Mouse (Mus musculus) Patski (cell line): ENCODE data around the gene Gm33543. TPM values are rescaled to one million over a fixed set of nuclear protein-coding genes. Genes with fewer than 3 reads are reported as not detected.

Experiments used
- ATAC-seq: fragments of 100-300 bp; one replicate; pipeline ENCODE4 v1.8.0; 2021
- CTCF ChIA-PET: fragments of 350-600 bp; sonication (Branson Sonifier 250); formaldehyde crosslinking; loops from one replicate; lab custom pipeline; 2022; ENCODE audit warnings: inconsistent platforms; lab: Charles Lee
- POLR2A ChIA-PET: fragments of 350-600 bp; sonication (Branson Sonifier 250); formaldehyde crosslinking; loops from one replicate; lab custom pipeline; 2022; ENCODE audit warnings: antibody characterized with exemption, inconsistent platforms; lab: Charles Lee
- DNase-seq: peaks from one replicate; pipeline ENCODE4 v3.0.0-alpha.2; 2011; ENCODE audit warnings: low read depth, low spot score
- H3K27me3 ChIP-seq: fragments of 371-371 bp; one replicate; pipeline ENCODE4 v1.5.1; 2021
- CTCF ChIP-seq: fragments of 100-300 bp; IDR thresholded peaks from one replicate; pipeline ENCODE4 v1.5.1; 2021
- in situ Hi-C: fragments of 300-500 bp; cut with MboI; formaldehyde crosslinking; loops from 3 replicates; pipeline ENCODE4 v1.11.1; 2018; ENCODE audit warnings: low pct_unique_long_range_greater_than_20kb, mixed read lengths
- polyA plus RNA-seq: library from polyadenylated mRNA; unstranded; gene quantifications from one replicate; pipeline ENCODE4 v1.2.3, GENCODE M21; 2021

Gm33543 gene
- polyA plus RNA-seq, 1 experiment from 2014 or later: not detected

- POLR2A ChIA-PET: interaction anchor here (0.6 kb wide), 1 partner anchor 36 kb away, joined by 3 read pairs; no protein-coding TSS in a partner anchor
- in situ Hi-C loops: no loop called here
- CTCF ChIA-PET: interaction anchor here (0.9 to 1.1 kb wide), 2 partner anchors 10 to 11 kb away, joined by 3 read pairs; no protein-coding TSS in a partner anchor
- no peak for TF ChIP-seq CTCF
- ATAC-seq: no peak
- no peaks in the 10 kb centered on the region for H3K27me3 ChIP-seq
- no peak for DNase-seq
Measured at GRCm38 (mm10) chr10:95836530-95837264, 6.0 kb downstream of the Gm33543 start.

- no peak for TF ChIP-seq CTCF
- ATAC-seq (no peak), DNase-seq (no peak)
- in situ Hi-C loops: no loop called here
- ChIA-PET CTCF (no interaction called here), POLR2A (no interaction called here)
- no peaks in the 10 kb centered on the region for H3K27me3 ChIP-seq
Measured at GRCm38 (mm10) chr10:95830891-95831290, 11.8 kb downstream of the Gm33543 start.

GRCm38 (mm10) chr10:95829471-95829870 is 13.3 kb downstream of the Gm33543 start:
- no peak for ATAC-seq
- H3K27me3 ChIP-seq: no peaks in the 10 kb centered on the region
- ChIA-PET CTCF (interaction anchor here (1.3 kb wide), 1 partner anchor 12 kb away, joined by 3 read pairs; no protein-coding TSS in a partner anchor), POLR2A (no interaction called here)
- DNase-seq: no peak
- no peak for TF ChIP-seq CTCF
- in situ Hi-C loops: no loop called here

GRCm38 (mm10) chr10:95828374-95828773 is 14.4 kb downstream of the Gm33543 start:
- in situ Hi-C loops: no loop called here
- POLR2A ChIA-PET: no interaction called here
- CTCF ChIA-PET: no interaction called here
- TF ChIP-seq CTCF: no peak
- ATAC-seq (no peak), DNase-seq (no peak)
- no peaks in the 10 kb centered on the region for H3K27me3 ChIP-seq

GRCm38 (mm10) chr10:95825651-95826050 is 17.1 kb downstream of the Gm33543 start:
- H3K27me3 ChIP-seq: no peaks in the 10 kb centered on the region
- in situ Hi-C loops: no loop called here
- DNase-seq (no peak), ATAC-seq (no peak)
- no peak for TF ChIP-seq CTCF
- ChIA-PET POLR2A (no interaction called here), CTCF (interaction anchor here (1.1 to 1.2 kb wide), 2 partner anchors 11 to 14 kb away, joined by 3 to 4 read pairs; no protein-coding TSS in a partner anchor)

GRCm38 (mm10) chr10:95818506-95818905 is 24.2 kb downstream of the Gm33543 start:
- no peak for DNase-seq
- POLR2A ChIA-PET: no interaction called here
- no peaks in the 10 kb centered on the region for H3K27me3 ChIP-seq
- no peak for TF ChIP-seq CTCF
- in situ Hi-C loops: no loop called here
- CTCF ChIA-PET: no interaction called here
- ATAC-seq: no peak

- H3K27me3 ChIP-seq: no peaks in the 10 kb centered on the region
- no peak for TF ChIP-seq CTCF
- DNase-seq (no peak), ATAC-seq (no peak)
- ChIA-PET POLR2A (interaction anchor here (1.2 kb wide), 1 partner anchor 21 kb away, joined by 3 read pairs; no protein-coding TSS in a partner anchor), CTCF (no interaction called here)
- in situ Hi-C loops: no loop called here
Measured at GRCm38 (mm10) chr10:95817419-95818161, 25.1 kb downstream of the Gm33543 start.

GRCm38 (mm10) chr10:95814351-95814750 is 28.4 kb downstream of the Gm33543 start:
- no peak for TF ChIP-seq CTCF
- H3K27me3 ChIP-seq: no peaks in the 10 kb centered on the region
- ChIA-PET POLR2A (no interaction called here), CTCF (no interaction called here)
- no peak for DNase-seq
- ATAC-seq: no peak
- in situ Hi-C loops: no loop called here

GRCm38 (mm10) chr10:95811869-95812268 is 30.9 kb downstream of the Gm33543 start:
- ATAC-seq: no peak
- ChIA-PET CTCF (no interaction called here), POLR2A (no interaction called here)
- DNase-seq: no peak
- no peak for TF ChIP-seq CTCF
- H3K27me3 ChIP-seq: no peaks in the 10 kb centered on the region
- in situ Hi-C loops: no loop called here

- in situ Hi-C loops: no loop called here
- ChIA-PET POLR2A (no interaction called here), CTCF (interaction anchor here (0.7 kb wide), 1 partner anchor 76 kb away, joined by 3 read pairs; no protein-coding TSS in a partner anchor)
- TF ChIP-seq CTCF: no peak
- DNase-seq: no peak
- no peaks in the 10 kb centered on the region for H3K27me3 ChIP-seq
- no peak for ATAC-seq
Measured at GRCm38 (mm10) chr10:95801443-95801811, 41.3 kb downstream of the Gm33543 start.
